Mouse (Mus musculus): ENCODE data around the gene Fam240a.

Fam240a gene

GRCm38 (mm10) chr9:110893429-110893828 is 23.2 kb downstream of the Fam240a start:
- no peak for DNase-seq (ENCODE audit: extremely low spot score)

GRCm38 (mm10) chr9:110892552-110892951 is 24.1 kb downstream of the Fam240a start:
- DNase-seq (ENCODE audit: extremely low spot score) = no peak

GRCm38 (mm10) chr9:110891077-110891828 is 25.4 kb downstream of the Fam240a start:
- no peak for DNase-seq (ENCODE audit: extremely low spot score)

- peak; percentile 65 for DNase-seq (ENCODE audit: extremely low spot score)
These were observed 26.5 kb downstream of the Fam240a start for GRCm38 (mm10) chr9:110890026-110890783.

- DNase-seq (ENCODE audit: extremely low spot score) = no peak
These were observed 27.7 kb downstream of the Fam240a start for GRCm38 (mm10) chr9:110888935-110889334.

- DNase-seq (ENCODE audit: extremely low spot score) = no peak
These were observed 29.0 kb downstream of the Fam240a start for GRCm38 (mm10) chr9:110887388-110888303.

GRCm38 (mm10) chr9:110881953-110882352 is 34.7 kb downstream of the Fam240a start:
- no peak for DNase-seq (ENCODE audit: extremely low spot score)

- DNase-seq (ENCODE audit: extremely low spot score) = no peak
These were observed 35.9 kb downstream of the Fam240a start for GRCm38 (mm10) chr9:110880772-110881171.

- DNase-seq (ENCODE audit: extremely low spot score) = no peak
These were observed 36.6 kb downstream of the Fam240a start, which contains the start of gene Tmie for GRCm38 (mm10) chr9:110879998-110880561. Tmie (minus strand) TSS chr9:110880113.

GRCm38 (mm10) chr9:110879191-110879920 is 37.3 kb downstream of the Fam240a start, which contains the start of gene Als2cl:
Als2cl (plus strand) TSS chr9:110879870.
- no peak for DNase-seq (ENCODE audit: extremely low spot score)

- DNase-seq (ENCODE audit: extremely low spot score) = no peak
These were observed 38.8 kb downstream of the Fam240a start for GRCm38 (mm10) chr9:110877888-110878287.

GRCm38 (mm10) chr9:110877353-110877752 is 39.3 kb downstream of the Fam240a start:
- DNase-seq (ENCODE audit: extremely low spot score) = no peak

- peak; percentile 52 for DNase-seq (ENCODE audit: extremely low spot score)
These were observed 41.4 kb downstream of the Fam240a start for GRCm38 (mm10) chr9:110875288-110875695.

- no peak for DNase-seq (ENCODE audit: extremely low spot score)
These were observed 41.9 kb downstream of the Fam240a start for GRCm38 (mm10) chr9:110874660-110875191.

- no peak for DNase-seq (ENCODE audit: extremely low spot score)
These were observed 42.7 kb downstream of the Fam240a start for GRCm38 (mm10) chr9:110873681-110874659.

- peak; percentile 57 for DNase-seq (ENCODE audit: extremely low spot score)
These were observed 45.6 kb downstream of the Fam240a start for GRCm38 (mm10) chr9:110871030-110871429.
